In the genomic region with DNA sequence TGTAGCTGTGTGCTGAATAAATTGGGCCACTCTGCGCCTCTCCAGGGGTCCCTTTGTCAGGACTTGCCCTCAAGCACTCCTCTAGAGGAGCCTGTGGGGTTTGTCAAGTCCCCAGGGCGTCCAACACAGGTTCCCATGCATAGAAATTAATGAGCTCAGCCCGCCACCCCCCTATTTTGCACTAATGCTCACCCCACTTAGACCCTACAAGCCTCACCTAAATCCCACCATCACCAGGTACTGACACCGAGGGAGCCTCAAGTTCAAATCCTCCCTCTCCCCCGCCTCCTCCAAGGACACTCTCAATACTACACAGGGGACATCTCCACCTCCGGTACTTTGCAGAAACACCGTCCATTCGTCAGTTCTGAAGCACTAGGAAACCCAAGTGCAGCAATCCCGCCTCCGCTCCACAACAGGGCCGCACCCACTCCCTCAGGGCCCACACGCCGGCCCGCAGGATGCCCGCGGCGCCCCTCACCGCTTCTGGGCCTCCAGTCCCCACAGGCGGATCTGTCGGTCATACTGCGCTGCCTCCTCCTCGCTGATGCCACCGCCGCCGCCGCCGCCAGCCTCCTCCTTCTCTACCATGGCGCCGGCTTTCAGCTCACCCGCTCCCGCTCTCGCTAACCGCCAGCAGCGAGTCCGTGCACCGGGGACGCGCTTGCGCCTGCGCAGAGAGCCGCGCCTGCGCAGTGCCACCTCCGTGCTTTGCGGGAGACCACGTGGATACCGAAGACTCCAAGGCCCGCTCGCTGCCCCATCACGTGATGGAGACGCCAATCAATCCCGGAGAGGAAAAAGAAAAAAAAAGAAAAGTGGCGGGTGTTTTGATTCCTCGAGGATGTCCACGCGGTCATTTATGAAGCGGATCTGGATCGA, we compare ENCODE assay signal across 1 mouse cellular context.
TF ChIP-seq lines count a peak whose summit lies in the region.

A gene (minus strand): TSS at position 647 of the 882 bp plus-strand sequence.

TF ChIP-seq in CH12.LX, 34 proteins besides CTCF, POLR2A, EP300 and RAD21 (continued from another document):
- TF ChIP-seq MXI1 (IDR thresholded peaks at IDR 0.05; ENCODE audit: low read depth, low read length) (peak; percentile 98), NRF1 (IDR thresholded peaks at IDR 0.05; ENCODE audit: low read depth, low read length) (peak; percentile 100), PAX5 (IDR thresholded peaks at IDR 0.05; ENCODE audit: low read length) (no peak), NELFE (IDR thresholded peaks at IDR 0.05; ENCODE audit: low read depth, low read length) (peak; percentile 98), UBTF (IDR thresholded peaks at IDR 0.05; ENCODE audit: low read depth, low read length) (no peak), E2F4 (IDR thresholded peaks at IDR 0.05; ENCODE audit: insufficient replicate concordance, low read depth, low read length) (peak; percentile 92; the same call in 1 of the 2 replicates), MAZ (IDR thresholded peaks at IDR 0.05; ENCODE audit: low read depth, low read length) (no peak), JUN (IDR thresholded peaks at IDR 0.05; ENCODE audit: insufficient read depth, low read depth, low read length) (no peak), CHD1 (IDR thresholded peaks at IDR 0.05; ENCODE audit: low read depth, low read length) (0 out of 2 replicates have a peak, but pooled peaks have one; percentile 9), SMC3 (IDR thresholded peaks at IDR 0.05; ENCODE audit: low read depth, low read length) (no peak), USF1 (IDR thresholded peaks at IDR 0.05; ENCODE audit: low read depth, low read length) (peak; percentile 98), MEF2A (IDR thresholded peaks at IDR 0.05; ENCODE audit: borderline replicate concordance, low read depth, low read length) (peak; percentile 48; the same call in 1 of the 2 replicates), GABPA (IDR thresholded peaks at IDR 0.05; ENCODE audit: insufficient replicate concordance, low read depth, low read length) (no peak), TBP (conservative IDR thresholded peaks at IDR 0.05; ENCODE audit: low read depth, low read length) (0 out of 2 replicates have a peak, but pooled peaks have one; percentile 36), JUND (conservative IDR thresholded peaks at IDR 0.05; ENCODE audit: low read depth, low read length) (no peak), ELF1 (IDR thresholded peaks at IDR 0.05; ENCODE audit: low read depth, low read length) (peak; percentile 45), ZMIZ1 (IDR thresholded peaks at IDR 0.05; ENCODE audit: low read depth, low read length) (peak; percentile 77; the same call in 1 of the 2 replicates), MAX (IDR thresholded peaks at IDR 0.05; ENCODE audit: low read length) (peak; percentile 100), USF2 (conservative IDR thresholded peaks at IDR 0.05; ENCODE audit: low read depth, low read length) (peak; percentile 96), POLR2AphosphoS2 (IDR thresholded peaks at IDR 0.05; ENCODE audit: low read depth, low read length) (peak; percentile 87), KAT2A (IDR thresholded peaks at IDR 0.05; ENCODE audit: insufficient replicate concordance, low read length) (peak; percentile 76; the same call in 1 of the 2 replicates), ZNF384 (IDR thresholded peaks at IDR 0.05; ENCODE audit: low read depth, low read length) (peak; percentile 96), MAFK (IDR thresholded peaks at IDR 0.05; ENCODE audit: insufficient replicate concordance, low read length) (no peak), ZKSCAN1 (IDR thresholded peaks at IDR 0.05; ENCODE audit: borderline replicate concordance, low read depth, low read length) (no peak), CHD2 (IDR thresholded peaks at IDR 0.05; ENCODE audit: low read length) (0 out of 2 replicates have a peak, but pooled peaks have one; percentile 13), TCF12 (IDR thresholded peaks at IDR 0.05; ENCODE audit: low read depth, low read length) (peak; percentile 87), SIN3A (IDR thresholded peaks at IDR 0.05; ENCODE audit: low read length) (peak; percentile 92), MYC (IDR thresholded peaks at IDR 0.05; ENCODE audit: low read depth, low read length) (peak; percentile 98), BHLHE40 (IDR thresholded peaks at IDR 0.05; ENCODE audit: low read depth, low read length) (peak; percentile 97), ETS1 (conservative IDR thresholded peaks at IDR 0.05; ENCODE audit: low read depth, low read length) (no peak; the same call in 1 of the 2 replicates), ZC3H11A (IDR thresholded peaks at IDR 0.05; ENCODE audit: low read depth, low read length) (no peak), IRF4 (IDR thresholded peaks at IDR 0.05; ENCODE audit: low read depth, low read length) (peak; percentile 46; the same call in 1 of the 2 replicates), HCFC1 (IDR thresholded peaks at IDR 0.05; ENCODE audit: low read depth, low read length) (peak; percentile 70)
